Mouse (Mus musculus) right cerebral cortex, adult 18-20 months (tissue): ENCODE data around the gene Trim2.

ENCODE experiments used
- DNase-seq: peaks from one replicate; pipeline ENCODE4 v3.0.0; 2022; ENCODE audit warnings: mixed read lengths

The Trim2 gene

DNA sequence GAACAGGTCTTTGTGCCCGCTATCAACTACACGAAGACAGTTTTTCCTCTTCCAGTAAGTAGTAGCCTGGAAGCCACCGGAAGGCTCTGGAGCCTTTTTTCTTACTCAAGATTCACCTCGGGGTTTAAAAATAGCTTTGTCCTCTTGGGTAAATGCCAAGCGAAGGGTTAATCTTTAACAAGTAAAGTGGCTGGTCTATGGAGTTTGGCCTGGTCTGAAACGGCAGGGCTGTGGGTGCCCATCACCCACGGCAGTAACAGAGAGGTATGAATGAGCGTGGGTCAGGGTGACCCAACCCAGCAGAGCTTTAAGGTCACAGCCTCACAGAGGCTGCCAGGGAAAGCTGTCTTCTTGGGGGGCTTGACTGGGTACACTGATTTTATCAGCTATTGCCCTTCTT, 23.2 kb downstream of the Trim2 start:
- no peak for DNase-seq

DNA sequence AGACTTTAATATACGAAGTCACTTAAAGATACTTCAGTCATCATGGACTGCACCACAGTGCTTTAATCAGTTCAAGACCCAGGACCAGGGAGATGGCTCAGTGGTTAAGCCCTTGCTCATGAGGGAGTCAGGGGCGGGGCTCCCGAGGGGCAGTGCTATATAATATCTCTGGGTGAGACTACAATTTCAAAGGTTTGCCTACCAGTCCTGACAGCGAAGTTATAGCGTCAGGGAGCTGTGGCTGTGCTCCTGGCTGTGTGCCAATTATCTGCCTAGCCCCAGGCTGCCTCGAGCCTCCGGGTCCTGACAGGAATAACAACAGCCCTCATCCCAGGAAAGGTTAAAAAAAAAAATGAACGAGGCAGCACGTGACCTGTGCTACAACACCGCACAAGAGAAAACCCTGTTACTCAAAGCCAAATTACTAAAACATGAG, 24.7 kb downstream of the Trim2 start:
- DNase-seq = no peak

GRCm38 (mm10) chr3:84278809-84279208, 27.9 kb downstream of the Trim2 start:
- no peak for DNase-seq

- DNase-seq = no peak
Observed at GRCm38 (mm10) chr3:84275124-84275523, 31.6 kb downstream of the Trim2 start.

- DNase-seq = no peak
Observed at GRCm38 (mm10) chr3:84272293-84273015, 34.2 kb downstream of the Trim2 start.

- DNase-seq = no peak
Observed at GRCm38 (mm10) chr3:84271794-84272193, 34.9 kb downstream of the Trim2 start.

DNA sequence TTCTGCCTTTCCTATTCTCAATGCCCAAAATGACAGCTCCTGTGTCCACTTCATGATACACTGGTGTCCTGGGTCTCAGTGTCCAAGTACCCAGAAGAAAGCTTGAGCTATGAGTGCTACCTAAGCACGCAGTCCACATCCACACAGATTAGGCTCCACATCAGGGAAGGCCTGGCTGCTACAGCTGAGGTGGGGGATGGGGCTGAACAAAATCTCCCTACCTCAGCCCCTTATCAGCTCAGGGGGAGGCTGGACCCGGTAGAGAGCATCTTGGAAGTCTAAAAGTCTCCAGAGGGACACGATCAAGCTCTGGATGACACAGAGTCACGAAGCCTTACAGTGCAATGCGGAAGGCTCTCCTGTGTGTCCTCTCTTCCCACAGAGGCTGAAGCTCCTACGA, 35.6 kb downstream of the Trim2 start:
- no peak for DNase-seq

- DNase-seq = no peak
Observed at GRCm38 (mm10) chr3:84270624-84270995, 36.1 kb downstream of the Trim2 start.

- DNase-seq = no peak
Observed at GRCm38 (mm10) chr3:84269987-84270623, 36.6 kb downstream of the Trim2 start.

DNA sequence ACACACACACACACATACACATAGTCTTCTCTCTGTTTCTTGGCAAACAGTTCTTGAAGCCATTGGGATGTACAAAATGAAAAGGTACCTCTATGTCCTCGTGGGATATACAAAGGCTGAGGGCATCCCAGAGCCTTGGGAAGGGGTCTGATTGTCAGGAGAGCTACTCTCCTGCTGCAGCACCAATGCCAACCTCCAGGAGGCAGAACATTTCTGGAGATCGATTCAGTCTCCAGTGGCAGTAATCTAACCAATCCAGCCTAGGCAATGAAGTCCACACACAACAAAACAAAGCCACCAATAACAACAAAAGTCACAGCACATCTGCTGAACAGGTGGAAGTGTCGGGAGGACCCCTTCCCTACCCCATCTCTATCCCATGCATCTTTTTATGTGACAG, 38.2 kb downstream of the Trim2 start:
- DNase-seq = no peak

DNA sequence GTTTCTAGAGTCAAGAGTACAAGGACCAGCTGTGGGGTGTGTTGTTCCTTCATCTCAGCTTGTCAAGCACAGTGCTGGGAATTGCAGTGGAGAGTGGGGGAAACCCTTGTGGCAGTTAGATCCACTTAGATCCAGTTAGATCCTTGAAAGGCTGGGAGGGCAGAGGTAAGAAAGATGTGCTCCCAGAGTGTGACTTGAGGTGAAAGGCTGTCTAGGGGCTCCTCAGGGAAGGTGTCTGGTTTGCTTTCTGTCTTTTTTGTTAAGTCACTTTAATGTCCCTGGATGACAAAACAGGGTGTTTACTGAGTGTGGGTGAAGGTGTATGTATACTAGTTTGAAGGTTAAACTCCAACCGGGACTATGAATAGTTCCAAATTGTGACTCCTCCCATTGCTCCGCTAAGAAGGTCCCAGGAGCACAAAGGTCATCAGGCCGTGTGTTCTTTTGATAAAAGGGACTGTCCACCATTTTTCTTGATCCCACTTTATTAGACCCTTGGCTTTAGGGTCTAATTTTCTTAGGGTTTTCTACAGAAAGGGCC, 40.2 kb downstream of the Trim2 start:
- DNase-seq = no peak

- DNase-seq = no peak
Observed at GRCm38 (mm10) chr3:84265084-84265483, 41.6 kb downstream of the Trim2 start.

GRCm38 (mm10) chr3:84264395-84264794, 42.3 kb downstream of the Trim2 start:
- DNase-seq = no peak

DNA sequence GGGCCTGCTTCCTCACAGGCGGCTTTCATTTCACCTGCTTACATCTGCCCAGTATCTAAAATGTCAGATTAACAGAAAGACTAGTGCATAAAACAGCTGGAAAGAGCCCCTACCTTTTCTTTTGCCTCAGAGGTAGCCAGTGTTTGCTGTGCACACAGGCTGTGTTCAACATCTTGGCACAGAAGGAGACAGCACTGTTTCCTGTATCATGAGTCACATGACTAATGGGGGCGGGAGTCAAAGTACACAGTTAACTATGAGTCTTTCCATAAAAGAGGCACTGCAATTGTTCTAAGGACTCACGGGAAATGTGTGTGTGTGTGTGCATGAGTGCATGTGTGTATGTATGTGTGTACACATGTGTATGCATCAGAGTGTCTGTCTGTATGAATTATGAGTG, 43.9 kb downstream of the Trim2 start:
- no peak for DNase-seq

DNA sequence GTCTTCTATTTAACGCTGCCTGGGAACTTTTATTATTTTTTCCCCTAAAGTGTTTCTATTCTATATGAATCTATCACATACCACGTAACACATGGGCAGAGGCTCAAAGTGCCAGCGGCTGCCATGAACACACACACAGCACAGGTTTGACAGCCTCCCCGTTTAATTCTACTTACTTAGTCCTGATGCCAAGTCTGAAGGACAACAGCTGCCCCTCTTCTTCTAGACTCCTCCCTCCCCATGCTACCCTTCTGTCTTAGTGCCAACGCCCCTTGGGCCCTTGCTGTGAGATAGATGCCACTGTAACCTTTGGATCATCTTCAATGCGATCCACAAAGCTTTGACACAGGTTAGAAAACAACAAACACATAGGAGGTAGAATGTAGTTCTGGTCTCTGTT, 44.8 kb downstream of the Trim2 start:
- DNase-seq = no peak

- no peak for DNase-seq
Observed at GRCm38 (mm10) chr3:84260837-84261236, 45.8 kb downstream of the Trim2 start.

- no peak for DNase-seq
Observed at GRCm38 (mm10) chr3:84260024-84260535, 46.6 kb downstream of the Trim2 start.

- DNase-seq = peak; percentile 89
Observed at GRCm38 (mm10) chr3:84259281-84260023, 47.2 kb downstream of the Trim2 start.

- DNase-seq = no peak
Observed at GRCm38 (mm10) chr3:84258518-84259031, 48.1 kb downstream of the Trim2 start.

- DNase-seq = no peak
Observed at GRCm38 (mm10) chr3:84257989-84258517, 48.6 kb downstream of the Trim2 start.

DNA sequence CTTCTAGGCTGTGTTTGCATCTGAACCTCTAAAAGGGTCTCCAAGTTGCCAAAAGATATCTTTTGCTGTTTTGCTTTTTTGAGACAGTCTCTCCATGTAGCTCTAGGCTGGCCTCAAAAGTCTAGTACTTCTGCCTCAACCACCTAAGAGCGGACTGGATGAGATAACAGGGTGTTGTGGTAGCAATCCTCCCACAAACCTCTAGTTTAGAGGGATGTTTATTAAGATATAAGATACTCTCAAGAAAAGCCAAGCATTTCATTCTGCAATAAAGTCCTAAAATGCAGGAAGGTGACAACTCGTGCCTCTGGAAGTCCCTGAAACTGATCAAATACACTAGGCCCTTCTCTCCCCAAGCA, 52.2 kb downstream of the Trim2 start:
- no peak for DNase-seq

GRCm38 (mm10) chr3:84253655-84254519, 52.8 kb downstream of the Trim2 start:
- DNase-seq = no peak
